Mouse (Mus musculus) naive thymus-derived CD4-positive, alpha-beta T cell, adult 2 months (primary cell): ENCODE results near the gene Ubqln2.

Experiments used
- DNase-seq: peaks from one replicate; pipeline ENCODE4 v3.0.0-alpha.2; 2011; ENCODE audit warnings: low read depth

Gene Ubqln2

DNA sequence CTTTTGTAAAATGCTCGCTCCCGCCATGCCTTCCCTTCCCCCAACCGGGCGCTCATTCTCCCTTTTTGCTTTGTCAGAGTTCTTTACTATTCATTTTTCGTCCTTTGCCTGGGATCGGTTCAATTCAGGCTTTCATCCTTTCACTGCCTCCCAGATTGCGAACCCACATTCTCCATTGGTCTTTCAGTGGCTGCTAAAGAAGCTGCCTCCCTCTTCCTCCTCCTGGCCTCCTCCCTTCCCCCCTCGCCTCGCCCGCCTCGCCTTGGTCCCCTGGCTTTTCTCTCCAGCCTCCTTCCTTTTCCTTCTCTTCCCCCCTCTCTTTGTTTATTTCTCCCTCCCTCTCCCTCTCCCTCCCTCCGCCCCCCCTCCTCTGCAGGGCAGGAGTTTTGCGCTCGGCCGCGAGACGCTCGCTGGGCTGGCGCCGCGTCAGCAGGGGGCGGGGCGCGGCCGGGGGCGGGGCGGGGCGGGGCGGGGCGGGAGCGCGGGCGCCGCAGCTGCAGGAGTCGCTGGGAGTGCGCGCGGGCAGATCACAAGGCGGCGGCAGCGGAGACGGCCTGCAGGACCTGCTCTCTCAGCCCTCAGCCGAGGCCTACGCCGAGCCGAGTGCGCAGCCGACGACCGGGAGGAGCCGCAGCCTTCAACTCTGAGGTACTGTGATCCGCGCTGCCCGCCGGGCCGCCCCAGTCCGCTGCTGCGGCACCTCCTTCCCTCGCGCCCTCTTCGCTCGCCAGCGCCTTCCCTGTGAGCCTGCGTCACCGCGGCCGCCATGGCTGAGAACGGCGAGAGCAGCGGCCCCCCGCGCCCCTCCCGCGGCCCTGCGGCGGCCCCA is at the start of gene Ubqln2:
Gene Ubqln2, plus strand, starts transcription at position 540 of the 829 bp plus-strand sequence.
- DNase-seq = peak; percentile 77

DNA sequence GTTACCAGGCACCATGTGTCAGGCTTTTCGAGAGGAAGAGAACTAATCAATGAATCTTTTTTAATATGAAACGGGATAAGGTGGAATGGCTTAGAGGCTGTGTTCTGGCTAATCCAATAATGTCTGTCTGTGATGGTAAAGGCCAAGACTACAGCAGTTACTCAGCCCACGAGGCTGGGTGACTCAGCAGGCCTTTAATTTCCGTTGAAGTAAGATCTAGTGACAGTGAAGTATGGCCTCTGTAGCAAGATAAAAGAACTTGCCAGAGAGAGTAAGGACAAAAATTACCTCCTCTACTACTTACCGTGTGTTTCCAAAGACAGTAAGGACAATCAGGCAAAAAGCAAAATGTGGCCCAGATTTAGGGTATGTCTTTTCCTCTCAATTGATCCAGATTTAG is 46.1 kb upstream of the Ubqln2 start:
- no peak for DNase-seq

DNA sequence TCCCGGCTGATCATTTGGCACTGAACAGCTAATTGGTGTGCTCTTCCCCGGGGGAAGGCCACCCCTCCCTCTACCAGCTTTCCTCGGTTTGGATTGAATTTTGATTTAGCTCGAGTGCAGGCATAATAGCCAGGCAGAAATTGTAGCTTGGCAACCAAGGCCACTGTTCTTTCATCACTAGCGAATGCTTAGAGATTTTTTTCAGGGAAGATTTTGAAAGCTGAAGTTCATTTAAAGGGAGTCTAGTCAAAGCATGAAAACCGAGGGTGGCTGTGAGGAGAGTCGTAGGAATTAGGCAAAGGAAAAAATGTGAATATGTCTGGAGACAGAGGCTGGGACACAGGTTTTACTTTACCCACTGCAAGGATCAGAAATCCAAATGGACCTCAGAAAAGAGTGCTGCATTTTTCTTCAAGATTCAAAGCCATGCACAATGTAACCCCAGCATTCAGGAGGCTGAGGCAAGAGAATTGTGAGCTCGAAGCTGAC is 21.2 kb upstream of the Ubqln2 start:
- DNase-seq = no peak

DNA sequence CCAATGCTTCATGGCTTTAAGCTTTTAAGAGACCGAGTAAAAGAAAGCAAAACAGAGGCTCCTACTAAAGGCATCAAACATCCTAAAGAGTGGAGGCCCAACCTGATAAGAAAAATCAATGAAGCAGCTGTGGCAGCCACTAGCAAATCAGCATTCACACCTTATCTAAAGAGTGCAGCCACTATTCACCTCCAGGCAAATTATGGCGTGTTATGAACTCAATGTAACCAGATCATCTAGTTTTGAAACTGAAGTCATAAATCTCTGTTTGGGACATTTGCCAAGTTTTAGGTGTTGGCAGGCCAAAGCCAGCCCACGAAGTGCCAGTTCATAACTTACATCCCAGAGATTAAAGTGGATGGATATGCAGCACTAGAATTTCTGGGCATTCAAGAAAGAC is 5.7 kb upstream of the Ubqln2 start:
- no peak for DNase-seq

DNA sequence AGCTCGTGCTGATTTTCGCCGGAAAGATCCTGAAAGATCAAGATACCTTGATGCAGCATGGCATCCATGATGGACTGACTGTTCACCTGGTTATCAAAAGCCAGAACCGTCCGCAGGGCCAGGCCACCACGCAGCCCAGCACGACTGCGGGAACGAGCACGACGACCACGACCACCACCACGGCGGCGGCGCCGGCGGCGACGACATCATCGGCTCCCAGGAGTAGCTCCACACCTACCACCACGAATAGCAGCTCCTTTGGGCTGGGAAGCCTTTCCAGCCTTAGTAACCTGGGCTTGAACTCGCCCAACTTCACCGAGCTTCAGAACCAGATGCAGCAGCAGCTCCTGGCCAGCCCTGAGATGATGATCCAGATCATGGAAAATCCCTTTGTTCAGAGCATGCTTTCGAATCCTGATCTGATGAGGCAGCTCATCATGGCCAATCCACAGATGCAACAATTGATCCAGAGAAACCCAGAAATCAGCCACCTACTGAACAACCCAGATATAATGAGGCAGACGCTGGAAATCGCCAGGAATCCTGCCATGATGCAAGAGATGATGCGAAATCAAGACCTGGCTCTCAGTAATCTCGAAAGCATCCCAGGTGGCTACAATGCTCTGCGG is 752 bp downstream of the Ubqln2 start:
- peak; percentile 19 for DNase-seq

DNA sequence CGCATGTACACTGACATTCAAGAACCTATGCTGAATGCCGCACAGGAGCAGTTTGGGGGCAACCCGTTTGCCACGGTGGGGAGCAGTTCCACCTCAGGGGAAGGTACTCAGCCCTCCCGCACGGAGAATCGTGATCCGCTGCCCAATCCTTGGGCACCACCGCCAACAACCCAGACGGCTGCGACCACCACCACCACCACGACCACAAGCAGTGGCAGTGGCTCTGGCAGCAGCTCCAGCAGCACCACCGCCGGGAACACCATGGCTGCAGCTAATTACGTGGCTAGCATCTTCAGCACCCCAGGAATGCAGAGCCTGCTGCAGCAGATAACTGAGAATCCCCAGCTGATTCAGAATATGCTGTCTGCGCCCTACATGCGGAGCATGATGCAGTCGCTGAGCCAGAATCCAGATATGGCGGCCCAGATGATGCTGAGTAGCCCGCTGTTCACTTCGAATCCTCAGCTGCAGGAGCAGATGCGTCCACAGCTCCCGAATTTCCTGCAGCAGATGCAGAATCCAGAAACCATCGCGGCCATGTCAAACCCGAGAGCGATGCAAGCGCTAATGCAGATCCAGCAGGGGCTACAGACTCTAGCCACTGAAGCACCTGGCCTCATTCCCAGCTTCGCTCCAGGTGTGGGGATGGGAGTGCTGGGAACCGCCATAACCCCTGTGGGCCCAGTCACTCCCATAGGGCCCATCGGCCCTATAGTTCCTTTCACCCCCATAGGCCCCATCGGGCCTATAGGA is 1.4 kb downstream of the Ubqln2 start:
- no peak for DNase-seq

DNA sequence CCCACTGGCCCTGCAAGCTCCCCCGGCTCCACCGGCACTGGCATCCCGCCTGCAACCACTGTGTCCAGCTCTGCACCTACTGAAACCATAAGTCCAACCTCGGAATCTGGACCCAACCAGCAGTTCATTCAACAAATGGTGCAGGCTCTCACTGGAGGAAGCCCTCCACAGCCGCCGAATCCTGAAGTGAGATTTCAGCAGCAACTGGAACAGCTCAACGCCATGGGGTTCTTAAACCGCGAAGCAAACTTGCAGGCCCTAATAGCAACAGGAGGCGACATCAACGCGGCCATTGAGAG is 2.0 kb downstream of the Ubqln2 start:
- DNase-seq = no peak

DNA sequence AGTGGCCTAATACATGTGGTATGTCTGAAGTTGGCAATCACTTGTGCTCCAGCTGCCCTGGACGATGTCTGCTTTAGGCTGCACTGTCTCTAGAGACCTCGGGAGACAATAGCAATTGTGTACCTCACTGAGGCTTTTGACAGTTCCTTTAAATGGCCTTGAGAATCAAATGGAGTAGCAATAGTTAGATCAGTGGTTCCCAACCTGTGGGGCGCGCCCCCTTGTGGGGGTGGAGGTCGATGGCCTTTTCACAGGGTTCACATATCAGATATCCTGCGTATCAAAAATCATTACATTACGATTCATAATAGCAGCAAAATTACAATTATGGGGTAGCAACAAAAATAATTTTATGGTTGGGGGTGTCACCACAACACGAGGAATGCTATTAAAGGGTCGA is 7.9 kb downstream of the Ubqln2 start:
- peak; percentile 62 for DNase-seq

DNA sequence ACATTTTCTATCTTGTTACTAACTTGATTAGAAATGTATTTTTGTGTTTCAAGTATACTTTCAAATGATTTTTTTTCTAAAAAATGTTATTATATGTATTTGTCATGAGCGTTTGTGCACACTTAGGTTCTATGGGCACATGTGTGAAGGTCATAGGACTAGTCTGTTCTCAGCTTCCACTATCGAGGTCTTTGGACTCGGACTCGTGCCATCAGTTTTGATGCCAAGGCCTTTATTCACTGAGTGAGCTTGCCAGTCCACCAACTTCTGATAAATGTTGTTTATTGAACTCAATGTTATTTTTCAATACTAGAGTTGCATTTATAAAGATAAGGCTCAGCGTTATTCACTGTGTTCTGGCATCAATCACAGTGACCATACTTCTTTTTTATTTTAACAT is 17.5 kb downstream of the Ubqln2 start:
- no peak for DNase-seq

DNA sequence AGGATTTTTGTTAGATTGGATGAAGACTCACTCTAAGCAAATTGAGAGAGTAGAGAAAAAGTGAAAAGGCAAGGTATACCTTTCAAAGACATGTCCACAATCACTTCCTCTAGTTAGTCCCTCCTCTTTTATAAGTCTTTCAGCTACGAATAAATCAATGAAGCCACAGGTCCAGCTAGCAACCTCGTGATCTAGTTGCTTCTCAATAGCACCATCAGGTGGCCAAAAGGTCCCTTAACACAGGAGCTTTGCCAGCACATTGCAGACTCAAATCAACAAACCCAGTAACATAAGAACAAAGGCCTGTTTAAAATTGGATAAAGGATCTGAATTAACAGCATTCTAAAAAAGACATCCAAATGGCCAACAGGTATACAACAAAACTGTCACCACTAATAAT is 30.4 kb downstream of the Ubqln2 start:
- DNase-seq = peak; percentile 10
